Mouse (Mus musculus) frontal cortex, adult 2 months (tissue): ENCODE data around the gene Camk2b. TPM values are rescaled to one million over a fixed set of nuclear protein-coding genes. Genes with fewer than 3 reads are reported as not detected.

Experiments
- DNase-seq, 2 experiments: peaks; one replicate each; pipeline ENCODE4 v3.0.0; 2022; ENCODE audit warnings: low spot score in 1 of 2; ENCODE audit errors: extremely low spot score in 1 of 2
- polyA plus RNA-seq: library from polyadenylated mRNA; depleted of rRNA; stranded (reverse); fragments of >200 nt; gene quantifications from 2 replicates; pipeline ENCODE4 v1.2.3, GENCODE M21; 2012

Camk2b gene
- polyA plus RNA-seq, 1 experiment, result 594 TPM

DNA sequence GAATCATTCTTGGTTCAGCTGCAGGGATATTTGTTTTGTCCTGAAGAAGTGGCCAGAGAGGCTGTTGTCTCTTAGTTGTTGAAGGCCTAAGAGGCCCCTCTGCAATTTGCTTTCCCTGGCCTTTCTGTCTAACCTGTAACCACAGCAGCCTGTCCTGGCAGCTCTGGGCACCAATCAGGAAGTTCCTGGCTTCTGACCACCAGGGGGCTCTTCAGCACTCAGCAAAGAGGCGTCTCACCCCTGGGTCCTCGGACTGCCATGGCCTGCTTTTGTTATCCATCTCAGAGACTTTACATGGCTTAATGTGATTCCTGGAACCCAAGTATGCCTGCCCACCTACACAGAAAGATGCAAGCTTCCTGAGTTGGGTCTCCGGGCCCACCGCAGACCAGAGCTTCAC, 75.3 kb downstream of the Camk2b start:
- peak in 1 of 2 experiments; percentile 62 for DNase-seq

DNA sequence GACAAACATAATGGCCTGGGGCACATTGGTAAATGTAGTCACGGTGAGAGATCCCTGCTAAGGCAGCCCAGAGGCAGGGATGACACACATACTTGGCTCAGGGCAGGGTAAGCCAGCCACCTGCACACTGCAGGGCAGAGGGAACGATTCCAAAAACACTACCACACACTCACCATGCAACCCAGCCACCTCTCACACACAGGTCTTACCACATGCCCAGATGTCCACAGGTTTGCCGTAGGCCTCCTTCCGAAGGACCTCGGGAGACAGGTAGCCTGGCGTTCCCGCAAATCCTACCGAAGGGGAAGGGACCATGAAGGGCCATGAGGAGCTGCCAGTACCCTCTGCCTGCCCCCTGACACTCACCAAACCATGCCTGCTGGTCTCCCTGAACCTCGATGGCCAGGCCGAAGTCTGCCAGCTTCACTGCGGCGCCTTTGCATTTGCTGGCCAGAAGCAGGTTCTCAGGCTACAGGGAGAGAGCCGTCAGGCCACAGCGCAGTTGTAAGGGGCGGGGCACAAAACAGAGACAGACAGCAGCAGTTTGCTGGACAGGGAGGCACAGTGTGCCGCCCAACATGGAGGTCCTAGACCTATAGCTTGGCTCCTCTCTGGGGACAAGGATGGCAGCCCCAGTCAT, 76.1 kb downstream of the Camk2b start:
- no peak for DNase-seq

DNA sequence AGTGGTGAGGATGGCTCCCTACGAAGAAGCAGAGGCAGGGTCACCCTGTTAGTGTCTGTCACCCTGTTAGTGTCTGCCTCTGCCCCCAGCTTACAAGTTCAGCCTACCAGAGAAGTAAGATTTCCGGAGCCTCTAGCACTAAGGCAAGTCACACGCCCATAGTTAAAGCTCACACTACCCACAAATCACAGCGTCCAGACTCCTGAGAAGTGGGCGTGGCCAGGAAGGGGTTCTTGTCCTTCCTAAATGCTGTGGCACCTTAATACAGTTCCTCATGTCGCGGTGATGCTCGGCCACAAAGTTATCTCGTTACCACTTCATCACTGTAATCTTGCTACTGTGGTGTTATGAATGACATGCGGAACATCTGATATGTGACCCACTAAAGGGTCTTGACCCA, 78.0 kb downstream of the Camk2b start:
- DNase-seq, result no peak

DNA sequence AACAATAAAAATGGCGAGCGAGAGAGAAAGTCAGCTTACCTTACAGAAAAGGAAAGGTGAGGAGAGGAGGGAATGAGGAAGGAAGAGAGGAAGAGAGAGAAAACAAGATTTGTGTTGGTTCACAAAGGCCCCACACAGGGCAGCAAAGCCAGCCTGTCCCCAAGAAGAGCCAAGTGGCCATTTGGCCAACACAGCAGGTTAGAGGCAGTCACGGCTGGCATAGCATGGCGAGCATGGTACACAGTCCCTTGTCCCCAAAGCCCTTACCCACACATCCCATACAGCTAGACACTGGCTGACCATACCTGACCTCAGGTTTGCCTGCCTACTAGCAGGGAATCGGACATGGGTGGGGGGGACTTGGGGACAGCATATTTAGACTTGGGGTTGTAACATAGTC, 82.5 kb downstream of the Camk2b start:
- DNase-seq, result no peak

- DNase-seq, result no peak
Measured at GRCm38 (mm10) chr11:5981323-5981722, 84.8 kb downstream of the Camk2b start.

DNA sequence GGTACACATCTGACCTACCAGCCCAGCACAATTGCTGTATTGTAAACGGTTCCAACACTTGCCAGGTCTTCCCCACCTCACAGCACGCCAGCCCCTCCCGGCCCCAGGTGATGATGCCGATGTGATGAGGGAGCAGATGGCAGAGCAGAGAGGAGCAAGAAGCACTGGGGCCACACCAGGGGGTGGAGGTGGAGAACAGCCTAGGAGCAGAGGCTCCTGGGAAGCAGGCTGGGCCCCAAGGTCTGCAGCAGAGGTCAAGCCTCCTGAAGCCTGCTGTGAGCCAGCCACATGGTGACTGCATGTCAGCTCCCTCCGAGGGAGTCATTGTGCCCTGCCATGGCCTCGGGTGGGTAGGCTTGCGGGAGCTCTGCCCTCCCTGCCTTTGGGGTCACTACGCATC, 85.6 kb downstream of the Camk2b start:
- no peak for DNase-seq

DNA sequence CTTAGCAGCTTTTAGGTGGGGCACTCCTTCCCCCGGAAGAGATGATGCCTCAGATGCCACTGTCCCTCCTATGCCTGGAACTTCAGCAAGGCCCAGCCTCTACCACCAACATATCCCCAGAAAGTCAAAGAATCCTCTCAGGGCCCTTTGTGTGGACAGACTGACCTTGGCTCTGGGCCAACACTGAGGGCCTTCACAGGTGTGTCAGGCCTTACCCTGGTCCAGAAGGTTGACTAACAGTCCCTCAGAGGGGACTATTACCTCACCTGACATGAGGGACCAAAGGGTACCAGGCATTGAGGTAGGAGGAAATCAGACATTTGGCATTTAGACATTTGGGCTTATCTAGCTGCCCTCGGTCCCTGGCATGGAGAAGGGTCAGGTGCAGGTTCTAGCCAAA, 86.1 kb downstream of the Camk2b start:
- no peak for DNase-seq

- DNase-seq, result no peak
Measured at GRCm38 (mm10) chr11:5979088-5979487, 87.1 kb downstream of the Camk2b start.

DNA sequence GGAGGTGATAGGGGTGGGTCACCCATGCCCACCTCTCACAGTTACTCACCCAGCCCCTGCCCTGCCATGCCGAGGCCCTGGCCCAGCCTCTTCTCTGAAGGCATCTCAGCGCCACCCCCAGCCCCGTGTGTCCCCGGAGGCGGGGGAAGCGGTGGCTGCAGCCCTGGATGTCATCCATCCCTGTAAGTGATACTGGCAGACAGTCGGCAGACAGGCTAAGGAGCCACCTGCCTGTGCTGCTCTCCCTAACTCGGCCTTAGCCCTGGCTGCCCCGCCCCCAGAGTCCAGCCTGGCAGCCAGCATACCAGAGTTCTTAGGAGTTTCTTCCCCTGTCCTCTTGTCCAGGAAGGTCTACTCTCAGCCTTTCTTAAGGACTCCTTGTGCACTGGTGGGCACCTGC, 90.1 kb downstream of the Camk2b start:
- DNase-seq, result no peak

DNA sequence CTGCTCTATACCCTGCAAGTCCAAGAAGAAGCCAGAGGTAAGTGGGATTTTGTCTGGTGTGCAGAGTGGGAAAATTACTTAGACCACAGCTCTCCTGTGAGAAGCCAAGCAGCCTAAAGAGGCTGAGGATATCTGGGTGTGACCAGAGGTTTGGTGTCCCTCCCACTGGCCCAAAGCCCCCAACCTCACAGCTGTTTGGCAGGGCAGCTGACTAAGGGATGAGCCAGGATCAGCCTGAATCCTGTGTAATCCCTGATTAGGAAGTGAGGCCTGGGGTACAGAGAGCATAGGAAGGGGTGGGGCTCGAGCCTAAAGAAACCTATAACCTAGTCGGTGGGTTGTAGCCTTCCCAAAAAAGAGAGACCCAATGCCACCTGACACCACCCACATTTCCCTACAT, 91.1 kb downstream of the Camk2b start:
- DNase-seq, result no peak

GRCm38 (mm10) chr11:5974053-5974452, 92.1 kb downstream of the Camk2b start:
- no peak for DNase-seq

DNA sequence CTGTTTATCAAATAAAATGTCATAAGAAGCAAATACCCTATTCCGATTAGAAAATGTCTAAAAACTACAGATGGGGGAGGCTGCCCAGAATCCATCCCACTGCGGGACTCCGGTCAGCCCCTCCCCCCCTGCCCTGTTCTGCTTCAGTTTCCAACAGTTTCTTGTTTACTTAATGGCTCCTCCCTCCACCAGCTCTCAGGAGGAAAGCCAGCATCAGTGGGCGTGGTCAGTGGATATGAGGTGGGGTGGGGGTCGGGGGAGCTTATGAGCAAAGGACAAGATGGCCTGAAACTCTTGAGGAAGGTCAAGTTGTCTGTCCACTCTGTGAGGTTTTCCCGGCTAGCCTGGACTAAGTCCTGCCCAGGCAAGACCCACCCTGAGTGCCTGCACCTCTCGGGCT, 93.0 kb downstream of the Camk2b start:
- DNase-seq, result no peak

GRCm38 (mm10) chr11:5971202-5971601, 95.0 kb downstream of the Camk2b start:
- DNase-seq, result no peak

DNA sequence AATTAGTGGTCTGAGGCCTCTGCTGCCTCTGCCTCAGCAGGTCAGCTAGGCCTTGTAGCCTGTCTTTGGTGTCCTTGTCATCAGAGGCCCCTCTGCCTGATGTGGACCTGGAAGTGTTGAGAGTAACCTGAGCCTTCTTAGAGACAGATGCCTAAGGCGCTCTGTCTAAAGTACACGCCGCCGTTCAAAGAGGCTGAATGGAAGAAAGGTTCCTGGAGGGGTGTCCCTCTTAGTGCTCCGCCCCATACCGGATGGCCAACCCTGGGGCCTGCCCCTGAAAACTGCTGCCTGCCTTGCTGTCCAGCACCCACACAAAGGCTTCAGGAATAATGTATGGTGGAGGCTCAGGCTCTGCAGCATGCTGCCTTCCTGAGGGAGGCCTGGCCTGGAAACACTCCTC, 97.9 kb downstream of the Camk2b start:
- DNase-seq, result no peak

GRCm38 (mm10) chr11:5966751-5967150, 99.4 kb downstream of the Camk2b start:
- DNase-seq, result no peak

DNA sequence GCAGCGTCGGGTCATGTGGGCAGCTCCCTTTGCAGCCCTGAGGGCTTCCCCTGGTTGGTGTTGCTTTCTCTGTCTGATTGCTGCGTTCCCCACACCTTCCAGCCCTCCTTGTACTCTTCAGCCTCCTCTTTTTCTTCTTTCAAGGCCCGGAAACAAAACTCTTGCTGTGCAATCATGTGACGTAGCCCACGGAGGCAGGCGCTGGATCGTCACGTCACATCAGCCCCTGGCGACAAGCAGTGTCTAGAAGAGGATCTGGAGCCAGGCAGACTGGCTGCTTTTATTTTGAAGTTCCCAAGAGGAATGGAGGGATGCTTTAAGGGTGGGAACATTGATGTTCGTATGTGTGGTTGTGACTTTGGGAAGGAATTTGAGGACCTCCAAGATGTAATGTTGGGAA, 100.3 kb downstream of the Camk2b start:
- DNase-seq, result peak in 1 of 2 experiments; percentile 55

DNA sequence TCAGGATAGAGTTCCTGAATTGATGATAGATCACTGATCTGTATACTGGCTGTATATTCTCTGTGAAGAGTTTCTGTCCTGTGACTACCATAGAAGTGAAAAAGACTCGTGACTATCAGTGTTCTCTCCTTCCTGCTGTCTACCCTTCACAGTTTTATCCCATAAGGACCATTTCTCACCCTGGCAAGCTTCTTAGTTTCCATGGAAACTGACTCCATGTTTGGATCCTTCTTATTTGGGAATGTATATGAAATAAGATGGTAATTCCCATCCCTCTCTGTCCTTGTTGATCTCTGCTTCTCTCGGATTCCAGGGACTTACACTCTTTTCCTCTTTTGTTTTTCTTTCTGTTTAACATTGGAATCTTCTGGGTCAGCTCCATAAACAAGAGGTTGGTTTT, 106.1 kb downstream of the Camk2b start:
- DNase-seq, result peak in 1 of 2 experiments; percentile 63

DNA sequence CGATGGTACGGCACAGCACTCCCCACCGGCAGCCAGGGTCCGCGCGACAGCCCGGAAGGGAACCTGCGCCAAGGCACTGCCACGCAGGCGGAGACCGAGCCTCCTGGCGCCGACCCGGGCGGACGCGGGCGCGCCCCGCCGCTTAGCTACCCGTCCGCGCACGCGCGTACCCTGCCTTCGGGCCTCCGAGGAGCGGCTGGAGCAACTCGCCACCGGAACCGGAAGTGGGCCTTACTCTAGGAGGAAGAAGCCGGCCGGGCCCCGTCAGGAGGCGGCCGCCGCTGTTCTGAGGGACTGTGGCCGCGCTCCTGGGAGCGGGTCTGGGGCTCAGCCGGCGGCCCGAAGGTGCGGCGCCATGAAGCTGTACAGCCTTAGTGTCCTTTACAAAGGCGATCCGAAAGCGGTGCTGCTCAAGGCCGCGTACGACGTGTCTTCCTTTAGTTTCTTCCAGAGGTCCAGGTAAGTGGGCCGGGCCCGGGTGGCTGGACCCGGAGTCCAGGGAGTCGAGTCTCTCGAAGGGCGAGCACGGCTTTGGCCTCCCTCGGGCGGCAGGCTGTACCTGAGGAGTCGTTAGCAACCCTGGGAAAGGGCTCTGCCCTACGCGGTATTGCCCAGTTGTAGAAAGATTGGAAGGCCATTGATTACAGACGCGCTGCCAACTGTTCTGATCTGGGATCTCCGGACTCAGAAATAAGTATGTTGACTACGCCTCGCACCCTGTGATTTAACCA, 110.5 kb downstream of the Camk2b start, which contains the start of gene Ykt6:
Ykt6 (plus strand) TSS at position 148 of the 731 bp plus-strand sequence.
- DNase-seq, result peak; percentile 87 to 96

GRCm38 (mm10) chr11:5954965-5955504, 111.1 kb downstream of the Camk2b start:
- DNase-seq, result no peak

DNA sequence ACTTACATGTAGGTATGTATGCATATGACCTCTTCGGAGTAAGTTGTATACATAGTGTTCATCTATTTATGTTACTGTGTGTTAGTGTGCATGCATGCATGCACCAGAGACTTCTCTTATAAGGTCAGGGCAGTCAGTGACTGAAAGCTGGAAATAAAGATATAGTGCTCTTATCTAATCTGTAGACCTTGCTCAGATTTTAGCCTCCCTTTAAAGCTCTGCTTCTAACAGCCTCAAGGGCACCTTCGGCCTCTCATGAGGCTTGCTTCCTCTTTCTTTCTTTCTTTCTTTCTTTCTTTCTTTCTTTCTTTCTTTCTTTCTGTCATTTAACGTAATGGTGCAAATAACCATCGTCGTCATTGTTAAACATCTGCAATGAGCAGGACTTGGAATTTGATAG, 111.7 kb downstream of the Camk2b start:
- no peak for DNase-seq

DNA sequence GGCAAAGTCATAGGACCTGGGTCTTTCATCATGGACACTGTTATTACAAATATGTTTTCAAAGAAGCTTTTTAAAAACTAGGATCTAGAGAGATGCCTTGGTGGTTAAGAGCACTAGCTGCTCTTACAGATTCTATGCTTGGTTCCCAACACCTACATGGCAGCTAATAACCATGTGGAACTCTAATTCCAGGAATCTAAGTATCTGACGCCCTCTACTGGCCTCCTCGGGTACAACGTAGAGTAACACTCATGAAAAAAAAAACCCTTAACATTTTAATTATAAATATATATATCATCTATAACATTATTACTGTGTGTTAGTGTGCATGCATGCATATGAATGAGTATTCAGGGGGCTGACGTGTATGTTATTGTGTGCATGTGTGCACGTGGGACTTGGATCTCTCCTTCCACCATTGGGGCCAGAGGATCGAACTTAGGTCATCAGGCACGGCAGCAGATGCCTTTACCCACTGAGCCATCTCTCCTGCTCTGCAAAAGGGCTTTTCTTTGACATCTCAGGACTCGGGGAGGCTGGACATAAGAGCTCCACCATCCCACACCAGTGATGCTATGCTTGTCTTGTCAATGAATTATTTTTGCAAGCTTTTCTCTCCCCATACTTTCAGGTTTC, 112.9 kb downstream of the Camk2b start:
- DNase-seq, result peak in 1 of 2 experiments; percentile 65

GRCm38 (mm10) chr11:5952501-5952900, 113.7 kb downstream of the Camk2b start:
- DNase-seq, result no peak
